Mouse (Mus musculus): ENCODE measurements around the gene D10Jhu81e. TPM values are rescaled to one million over a fixed set of nuclear protein-coding genes. Genes with fewer than 3 reads are reported as not detected.
"Not testable (repeated sequence)": the region's sequence is repeated elsewhere in the genome, so short reads cannot be mapped to it uniquely, and the experiment has no call there.

D10Jhu81e gene
- total RNA-seq, 2 experiments from 2014 or later: 124 to 134 TPM

GRCm38 (mm10) chr10:78138812-78139523 is 30.6 kb downstream of the D10Jhu81e start:
- no peak for TF ChIP-seq CTCF (conservative IDR thresholded peaks at IDR 0.05)
- Histone ChIP-seq H3K4me3 (no peak overlapping the region), H3K27ac (no peak overlapping the region)
- DNase-seq (ENCODE audit: low spot score in 2 of 2): no peak

GRCm38 (mm10) chr10:78137191-78137590 is 32.4 kb downstream of the D10Jhu81e start:
- no peak for DNase-seq (ENCODE audit: low spot score in 2 of 2)
- Histone ChIP-seq H3K27ac (no peak overlapping the region), H3K4me3 (no peak overlapping the region)
- no peak for TF ChIP-seq CTCF (conservative IDR thresholded peaks at IDR 0.05)

GRCm38 (mm10) chr10:78135947-78136346 is 33.6 kb downstream of the D10Jhu81e start:
- TF ChIP-seq CTCF (conservative IDR thresholded peaks at IDR 0.05): no peak
- DNase-seq (ENCODE audit: low spot score in 2 of 2): no peak
- Histone ChIP-seq H3K27ac (no peak overlapping the region), H3K4me3 (no peak overlapping the region)

DNA sequence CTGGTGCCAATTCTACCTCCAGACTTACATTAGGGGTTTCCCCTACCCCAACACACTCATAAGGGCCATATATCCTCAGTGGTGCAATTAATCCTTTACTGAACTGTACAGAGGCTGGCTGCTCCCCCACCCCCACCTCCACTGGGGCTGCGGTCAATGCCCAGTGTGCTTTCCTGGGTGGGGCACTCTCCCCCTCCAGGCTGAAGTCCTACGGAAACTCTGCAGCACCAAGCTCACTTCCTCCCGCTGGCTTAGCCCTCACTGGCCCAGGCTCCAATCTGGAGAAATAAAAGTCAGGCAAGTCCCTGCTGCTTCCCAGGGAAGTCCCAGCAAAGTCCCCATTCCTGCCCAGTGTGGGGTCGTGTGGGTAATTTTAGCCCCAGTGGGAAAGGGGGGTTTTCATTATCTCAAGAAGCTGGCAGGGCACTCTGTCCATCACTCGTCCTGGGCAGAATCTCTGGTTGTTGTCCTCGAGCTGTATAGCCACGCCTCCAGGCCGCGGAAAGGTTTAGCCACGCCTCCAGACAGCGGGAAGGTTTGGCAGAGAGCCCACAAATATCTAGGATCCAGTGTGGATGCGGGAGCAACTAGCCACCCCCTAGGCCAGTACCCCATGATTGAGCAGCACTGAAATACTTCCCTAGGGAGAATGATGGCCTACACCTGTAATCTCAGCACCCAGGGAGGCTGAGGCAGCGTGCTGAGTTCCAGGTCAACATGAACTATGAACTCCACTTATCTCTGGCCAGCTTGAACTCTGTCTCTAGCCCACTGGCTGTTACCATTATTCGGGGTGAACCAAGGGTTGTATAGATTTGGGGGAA is 34.4 kb downstream of the D10Jhu81e start:
- no peak for TF ChIP-seq CTCF (conservative IDR thresholded peaks at IDR 0.05)
- H3K27ac ChIP-seq: no peak overlapping the region
- H3K4me3 ChIP-seq: no peak overlapping the region
- DNase-seq (ENCODE audit: low spot score in 2 of 2): no peak

DNA sequence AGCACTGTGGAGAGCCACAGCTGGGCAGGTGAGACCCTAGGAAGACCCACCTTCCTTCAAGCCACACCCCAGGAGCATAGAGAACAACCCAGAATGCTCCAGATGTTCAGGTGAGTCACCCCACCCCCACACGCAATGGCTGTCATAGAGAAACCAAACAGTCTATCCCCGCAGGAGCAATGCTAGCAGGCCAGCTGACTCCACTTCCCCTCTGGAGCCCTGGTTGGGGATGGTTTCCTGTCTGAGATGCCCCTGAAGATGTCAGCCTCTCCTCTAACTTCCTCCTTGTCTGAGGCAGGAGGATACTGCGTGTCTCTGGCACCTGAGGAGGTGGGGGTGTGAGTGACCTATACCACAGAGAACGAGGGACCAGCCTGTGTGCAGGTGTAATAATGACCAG is 35.2 kb downstream of the D10Jhu81e start:
- Histone ChIP-seq H3K27ac (no peak overlapping the region), H3K4me3 (no peak overlapping the region)
- TF ChIP-seq CTCF (conservative IDR thresholded peaks at IDR 0.05): no peak
- no peak for DNase-seq (ENCODE audit: low spot score in 2 of 2)

GRCm38 (mm10) chr10:78129998-78130397 is 39.6 kb downstream of the D10Jhu81e start:
- TF ChIP-seq CTCF (conservative IDR thresholded peaks at IDR 0.05): no peak
- H3K27ac ChIP-seq: no peak overlapping the region
- H3K4me3 ChIP-seq: no peak overlapping the region
- DNase-seq (ENCODE audit: low spot score in 2 of 2): no peak

GRCm38 (mm10) chr10:78129423-78129822 is 40.2 kb downstream of the D10Jhu81e start:
- Histone ChIP-seq H3K4me3 (no peak overlapping the region), H3K27ac (no peak overlapping the region)
- no peak for DNase-seq (ENCODE audit: low spot score in 2 of 2)
- 0 out of 2 replicates have a peak, but pooled peaks have one; percentile 7 for TF ChIP-seq CTCF (conservative IDR thresholded peaks at IDR 0.05)

DNA sequence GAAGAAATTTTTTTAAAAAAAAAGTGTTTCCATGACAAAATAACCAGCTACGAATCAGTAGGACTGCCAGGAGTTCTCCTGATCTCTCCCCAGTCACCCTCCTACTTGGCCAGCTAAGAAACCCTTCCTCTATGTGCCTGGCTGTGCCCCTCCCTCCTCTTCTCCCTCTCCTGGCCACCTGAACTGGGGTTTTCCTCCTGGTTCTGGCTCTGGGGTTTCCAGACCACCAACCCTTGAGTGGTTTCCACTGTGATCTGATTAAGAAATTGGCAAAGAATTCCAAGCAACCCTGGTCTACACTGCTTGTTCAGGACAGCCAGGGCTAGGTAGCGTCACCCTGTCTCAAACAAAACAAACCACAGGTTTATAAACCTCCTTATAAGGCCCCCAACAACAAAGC is 40.9 kb downstream of the D10Jhu81e start:
- no peak for TF ChIP-seq CTCF (conservative IDR thresholded peaks at IDR 0.05)

DNA sequence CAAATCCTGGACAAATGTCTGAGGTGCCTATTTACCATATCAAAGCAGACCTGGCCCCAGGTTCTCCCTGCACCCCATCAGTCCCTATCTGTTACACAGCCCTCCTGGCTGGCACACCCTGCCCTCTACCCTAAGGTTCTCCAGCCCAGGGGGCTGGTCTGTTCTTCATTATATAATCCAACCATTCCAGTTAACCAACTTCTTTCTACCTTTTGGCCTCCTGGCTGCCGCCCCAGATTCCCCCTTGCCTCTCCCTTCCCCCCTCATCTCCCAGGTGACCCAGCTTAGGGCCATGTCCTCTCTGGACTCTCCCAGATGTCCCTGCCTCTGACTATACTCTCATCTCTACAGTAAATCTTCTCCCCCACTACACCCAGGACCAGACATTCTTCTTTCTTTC is 41.7 kb downstream of the D10Jhu81e start:
- no peak for DNase-seq (ENCODE audit: low spot score in 2 of 2)
- no peak for TF ChIP-seq CTCF (conservative IDR thresholded peaks at IDR 0.05)
- Histone ChIP-seq H3K27ac (no peak overlapping the region), H3K4me3 (no peak overlapping the region)

More for the DNA sequence above, 40.9 kb downstream of the D10Jhu81e start:
- DNase-seq (ENCODE audit: low spot score in 2 of 2): no peak
- Histone ChIP-seq H3K4me3 (no peak overlapping the region), H3K27ac (no peak overlapping the region)

- no peak for DNase-seq (ENCODE audit: low spot score in 2 of 2)
- no peak for TF ChIP-seq CTCF (conservative IDR thresholded peaks at IDR 0.05)
- H3K27ac ChIP-seq: no peak overlapping the region
- H3K4me3 ChIP-seq: no peak overlapping the region
Measured at GRCm38 (mm10) chr10:78127046-78127870, 42.3 kb downstream of the D10Jhu81e start.

- no peak for TF ChIP-seq CTCF (conservative IDR thresholded peaks at IDR 0.05)
- H3K4me3 ChIP-seq: no peak overlapping the region
- no peak overlapping the region for H3K27ac ChIP-seq
- no peak for DNase-seq (ENCODE audit: low spot score in 2 of 2)
Measured at GRCm38 (mm10) chr10:78126311-78126710, 43.3 kb downstream of the D10Jhu81e start.

DNA sequence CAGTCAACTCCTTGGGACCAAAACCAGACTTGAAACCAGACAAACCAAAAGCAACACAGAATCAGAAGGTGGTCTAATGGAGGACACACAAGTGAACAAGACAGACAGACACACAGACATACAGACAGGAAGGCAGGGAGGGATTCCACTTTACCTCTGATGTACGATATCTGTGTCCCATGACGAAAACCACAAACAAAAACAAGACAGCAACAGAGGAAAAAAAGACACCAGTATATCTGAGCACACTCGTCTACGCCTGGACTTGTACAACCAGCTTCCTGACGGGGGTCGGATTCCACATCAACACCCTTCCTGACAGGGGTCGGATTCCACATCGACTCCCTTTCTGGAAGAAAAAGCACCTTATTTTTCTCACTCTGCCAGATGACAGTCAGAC is 44.5 kb downstream of the D10Jhu81e start:
- H3K4me3 ChIP-seq; DNase-seq (ENCODE audit: low spot score in 2 of 2): not testable (repeated sequence)

GRCm38 (mm10) chr10:78124137-78124536 is 45.4 kb downstream of the D10Jhu81e start:
- not testable (repeated sequence) for H3K4me3 ChIP-seq; H3K27ac ChIP-seq; DNase-seq (ENCODE audit: low spot score in 2 of 2)

More for the DNA sequence above, 44.5 kb downstream of the D10Jhu81e start:
- not testable (repeated sequence) for H3K27ac ChIP-seq

Data from layer of hippocampus, adult 2 months (tissue).